Mouse (Mus musculus) cerebral cortex, adult 2 months (tissue): Measurements from ENCODE around the gene 6430628N08Rik.

Source experiments
- WGBS: fragments of 180-500 bp; shearing (Covaris S2); methylation state at CpG from one replicate; pipeline ENCODE4 v1.1.7; 2018; 5-methylcytosine and 5-hydroxymethylcytosine counted together

Gene 6430628N08Rik

GRCm38 (mm10) chr4:115939295-115940102 lies 49.0 kb downstream of the 6430628N08Rik start, which contains the start of gene Dmbx1:
Dmbx1 (minus strand) TSS chr4:115939926.
- WGBS = 2% methylated on average over 71 of the region's 71 CpGs

DNA sequence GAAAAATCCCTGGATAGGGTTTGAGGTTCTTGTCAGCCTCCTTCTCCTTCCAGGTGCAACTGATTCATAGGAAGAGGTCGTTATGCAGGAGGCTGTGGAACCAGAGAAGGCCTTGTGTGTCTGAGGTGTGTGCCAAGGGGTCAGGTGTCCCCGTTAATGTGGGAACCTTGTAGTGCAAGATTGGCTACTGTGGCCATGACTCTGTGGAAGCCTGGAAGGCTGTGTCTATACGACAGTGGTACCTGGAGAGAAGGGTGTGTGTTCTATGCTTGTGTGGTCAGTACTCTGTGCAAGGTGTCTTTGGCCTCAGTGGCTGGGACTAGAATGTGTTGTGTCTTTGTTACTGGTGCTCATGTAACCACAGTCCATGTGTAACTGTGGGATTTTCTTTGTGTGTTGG lies 50.2 kb downstream of the 6430628N08Rik start:
- WGBS = 33% methylated on average over 3 of the region's 3 CpGs

DNA sequence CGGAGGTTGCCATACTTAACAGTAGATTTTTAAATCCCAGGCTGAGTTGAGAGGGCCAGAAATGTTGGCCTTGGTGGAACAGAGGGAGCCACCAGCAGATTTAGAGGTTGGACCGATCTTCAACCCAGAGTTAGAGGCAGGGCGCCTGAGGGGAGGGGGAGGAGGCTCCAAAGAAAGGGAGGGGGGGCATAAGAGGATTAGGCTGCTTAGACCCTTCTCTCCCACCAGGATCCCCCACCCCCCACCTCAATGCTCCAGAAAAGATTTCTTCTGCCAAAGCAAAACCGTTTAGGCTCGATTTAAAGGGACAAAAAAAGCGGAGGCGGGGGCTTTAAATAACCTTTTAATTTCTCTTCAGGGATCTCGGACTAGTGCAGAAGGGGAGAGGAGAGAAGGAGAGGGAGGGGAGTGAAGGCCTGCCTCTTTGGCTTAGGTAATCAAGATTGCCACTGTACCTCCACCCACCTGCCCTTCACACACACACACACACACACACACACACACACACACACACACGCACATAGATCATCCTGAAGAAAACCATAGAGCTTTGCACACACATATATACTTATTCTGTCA lies 50.9 kb downstream of the 6430628N08Rik start:
- 23% methylated on average over 9 of the region's 9 CpGs for WGBS

- 3% methylated on average over 41 of the region's 41 CpGs for WGBS
These were observed 53.3 kb downstream of the 6430628N08Rik start for GRCm38 (mm10) chr4:115943669-115944314.
